Mouse (Mus musculus) cortical plate, adult 2 months (tissue): Measurements from ENCODE around the gene Tmem161b. TPM values are rescaled to one million over a fixed set of nuclear protein-coding genes. Genes with fewer than 3 reads are reported as not detected.

Source experiments
- H3K27ac ChIP-seq: fragments of 200-500 bp; 2 replicates; pipeline ENCODE4 v1.5.1; 2012; ENCODE audit warnings: low read length, control low read depth, inconsistent platforms; ENCODE audit not compliant: insufficient read depth
- H3K4me1 ChIP-seq: fragments of 200-500 bp; 2 replicates; pipeline ENCODE4 v1.6.1; 2011; ENCODE audit warnings: low read length; ENCODE audit not compliant: control insufficient read depth, insufficient read depth
- H3K4me3 ChIP-seq: fragments of 200-500 bp; 2 replicates; pipeline ENCODE4 v1.5.1; 2011; ENCODE audit warnings: mild to moderate bottlenecking, low read length, control low read depth; ENCODE audit not compliant: insufficient read depth
- CTCF ChIP-seq: fragments of 200-500 bp; IDR thresholded peaks from 2 replicates; pipeline ENCODE4 v1.5.1; 2011; ENCODE audit warnings: mild to moderate bottlenecking, control low read depth, low read length; ENCODE audit not compliant: insufficient read depth; ENCODE audit errors: extremely low read depth
- POLR2A ChIP-seq: fragments of 200-500 bp; IDR thresholded peaks from 2 replicates; pipeline ENCODE4 v1.6.1; 2011; ENCODE audit warnings: mild to moderate bottlenecking, low read length, control low read depth; ENCODE audit not compliant: insufficient read depth; ENCODE audit errors: extremely low read depth
- polyA plus RNA-seq: library from polyadenylated mRNA; depleted of rRNA; stranded (reverse); fragments of >200 nt; gene quantifications from 2 replicates; pipeline ENCODE4 v1.2.3, GENCODE M21; 2012

The Tmem161b gene
- polyA plus RNA-seq, 1 experiment: 20.5 TPM

DNA sequence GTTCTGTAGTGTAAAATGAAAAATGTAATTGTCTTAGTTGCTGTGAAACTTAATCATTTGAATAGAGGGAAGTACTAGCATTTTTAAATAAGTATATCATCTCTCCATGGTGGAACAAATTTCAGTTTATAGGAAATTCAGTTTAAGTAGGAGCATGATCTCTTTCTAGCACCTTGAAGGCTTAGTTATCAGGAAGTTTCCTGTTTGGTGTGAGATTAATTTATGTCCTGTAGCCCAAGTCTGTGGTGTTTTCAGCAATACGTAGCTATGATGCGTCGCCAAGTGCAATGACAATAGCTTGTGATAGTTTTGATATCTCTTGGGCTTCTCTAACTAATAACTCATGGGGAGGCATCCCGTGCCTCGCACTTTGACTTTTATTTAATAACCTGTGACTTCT is 54.1 kb downstream of the Tmem161b start:
- H3K27ac ChIP-seq: no peak overlapping the region
- no peak for TF ChIP-seq POLR2A
- TF ChIP-seq CTCF: no peak
- no peak overlapping the region for H3K4me3 ChIP-seq
- H3K4me1 ChIP-seq: no peaks in the 10 kb centered on the region; the same call in 1 of the 2 replicates

DNA sequence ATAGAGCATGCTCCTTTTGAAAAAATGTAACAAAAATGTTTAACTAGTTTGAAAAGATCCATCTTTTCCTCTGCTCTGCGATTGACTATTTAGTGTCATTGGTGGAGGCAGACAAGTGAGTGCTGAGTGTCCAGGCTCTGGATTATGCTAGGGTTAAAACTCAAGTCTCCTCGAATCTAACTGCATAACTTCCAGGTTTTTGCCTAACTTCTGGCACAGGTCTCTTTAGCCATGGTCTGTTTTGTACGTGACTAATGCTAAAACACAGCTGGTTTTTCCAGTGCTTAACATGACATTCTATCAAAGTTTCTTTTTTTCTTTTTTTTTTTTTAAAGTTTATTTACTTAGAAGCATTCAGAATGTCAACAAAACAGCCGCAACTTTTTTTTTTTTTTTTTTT is 58.3 kb downstream of the Tmem161b start:
- H3K4me1 ChIP-seq: peaks cover 2% of the 10 kb centered on the region; the same call in 1 of the 2 replicates
- TF ChIP-seq CTCF (no peak), POLR2A (no peak)
- no peak overlapping the region for H3K4me3 ChIP-seq
- H3K27ac ChIP-seq: no peak overlapping the region

DNA sequence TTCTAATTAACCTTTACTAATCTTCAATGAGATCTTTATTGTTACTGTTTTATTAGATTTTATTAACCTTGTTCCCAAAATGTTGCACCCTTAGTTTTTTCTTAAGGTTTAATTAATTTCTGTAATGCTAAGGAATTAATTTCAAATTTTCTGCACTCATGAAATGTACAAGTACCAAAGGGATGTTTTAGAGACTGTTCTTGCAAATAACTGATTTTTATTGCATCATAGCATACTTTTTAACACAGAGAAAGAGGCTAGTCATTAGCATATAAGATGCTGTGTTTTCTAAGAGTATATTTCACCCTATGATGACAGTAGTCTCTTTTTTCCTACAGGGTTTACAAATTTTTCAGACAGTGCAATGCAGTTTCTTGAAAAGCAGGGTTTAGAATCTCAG is 60.9 kb downstream of the Tmem161b start:
- Histone ChIP-seq H3K27ac (no peak overlapping the region), H3K4me3 (no peak overlapping the region), H3K4me1 (peaks cover 3% of the 10 kb centered on the region)
- TF ChIP-seq POLR2A (no peak), CTCF (no peak)

- Histone ChIP-seq H3K4me3 (no peak overlapping the region), H3K27ac (no peak overlapping the region), H3K4me1 (peaks cover 3% of the 10 kb centered on the region)
- TF ChIP-seq POLR2A: no peak
- TF ChIP-seq CTCF: no peak
These were observed 62.9 kb downstream of the Tmem161b start for GRCm38 (mm10) chr13:84284764-84285558.

GRCm38 (mm10) chr13:84285559-84285945 is 63.5 kb downstream of the Tmem161b start:
- H3K4me1 ChIP-seq: peaks cover 3% of the 10 kb centered on the region
- TF ChIP-seq POLR2A: no peak
- no peak for TF ChIP-seq CTCF
- H3K27ac ChIP-seq: no peak overlapping the region
- no peak overlapping the region for H3K4me3 ChIP-seq

DNA sequence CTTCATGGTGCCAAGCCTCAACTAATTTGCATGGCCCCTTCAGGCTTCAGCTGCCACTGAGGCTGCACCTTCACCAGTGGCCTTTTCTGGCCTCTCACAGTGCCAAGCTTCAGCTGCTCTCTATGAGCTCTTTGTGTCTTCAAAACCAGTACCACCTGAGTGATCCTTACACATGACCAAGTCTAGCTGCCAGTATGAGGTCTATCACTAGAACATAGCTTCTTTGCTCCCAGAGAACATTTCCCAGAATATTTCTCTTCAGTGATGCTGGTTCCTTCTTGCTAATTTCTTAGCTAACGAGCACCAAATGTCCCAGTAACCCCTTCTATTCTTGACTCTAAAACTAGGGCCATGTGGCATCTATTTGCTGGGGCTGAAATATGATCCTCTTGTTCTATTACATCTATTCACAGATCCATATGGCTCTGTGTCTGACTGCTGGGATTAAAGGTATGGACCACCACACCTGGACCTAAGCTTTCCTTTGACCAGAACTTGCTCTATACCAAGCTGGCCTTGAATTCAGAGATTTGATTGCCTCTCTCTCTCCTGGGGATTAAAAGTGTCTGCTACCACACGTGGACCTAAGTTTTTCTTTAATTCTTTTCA is 77.5 kb downstream of the Tmem161b start:
- TF ChIP-seq POLR2A (no peak), CTCF (no peak)
- H3K4me3 ChIP-seq: no peak overlapping the region
- no peak overlapping the region for H3K27ac ChIP-seq
- no peaks in the 10 kb centered on the region for H3K4me1 ChIP-seq

DNA sequence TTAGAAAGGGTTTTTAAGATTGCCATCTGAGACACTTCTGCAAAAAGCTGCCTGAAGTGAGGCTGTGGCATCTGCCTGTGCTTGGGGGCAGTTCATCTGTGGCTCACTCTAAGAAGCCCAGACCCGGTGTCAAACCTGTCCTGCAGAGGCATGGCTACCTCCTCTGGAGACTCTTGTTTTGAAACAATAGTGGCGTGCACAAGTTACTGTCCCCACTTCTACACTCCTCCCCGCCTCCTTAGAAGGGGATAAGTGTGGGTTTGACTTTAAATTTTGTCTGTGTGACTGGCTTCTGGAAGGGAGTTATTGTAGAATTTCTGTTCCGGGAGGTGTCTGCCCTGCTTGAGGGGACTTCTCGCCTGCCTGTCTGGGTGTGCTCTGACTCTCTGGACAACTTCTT is 121.2 kb downstream of the Tmem161b start:
- H3K27ac ChIP-seq: no peak overlapping the region
- H3K4me3 ChIP-seq: no peak overlapping the region
- H3K4me1 ChIP-seq: peaks cover 8% of the 10 kb centered on the region; the same call in 1 of the 2 replicates
- TF ChIP-seq POLR2A (no peak), CTCF (no peak)

DNA sequence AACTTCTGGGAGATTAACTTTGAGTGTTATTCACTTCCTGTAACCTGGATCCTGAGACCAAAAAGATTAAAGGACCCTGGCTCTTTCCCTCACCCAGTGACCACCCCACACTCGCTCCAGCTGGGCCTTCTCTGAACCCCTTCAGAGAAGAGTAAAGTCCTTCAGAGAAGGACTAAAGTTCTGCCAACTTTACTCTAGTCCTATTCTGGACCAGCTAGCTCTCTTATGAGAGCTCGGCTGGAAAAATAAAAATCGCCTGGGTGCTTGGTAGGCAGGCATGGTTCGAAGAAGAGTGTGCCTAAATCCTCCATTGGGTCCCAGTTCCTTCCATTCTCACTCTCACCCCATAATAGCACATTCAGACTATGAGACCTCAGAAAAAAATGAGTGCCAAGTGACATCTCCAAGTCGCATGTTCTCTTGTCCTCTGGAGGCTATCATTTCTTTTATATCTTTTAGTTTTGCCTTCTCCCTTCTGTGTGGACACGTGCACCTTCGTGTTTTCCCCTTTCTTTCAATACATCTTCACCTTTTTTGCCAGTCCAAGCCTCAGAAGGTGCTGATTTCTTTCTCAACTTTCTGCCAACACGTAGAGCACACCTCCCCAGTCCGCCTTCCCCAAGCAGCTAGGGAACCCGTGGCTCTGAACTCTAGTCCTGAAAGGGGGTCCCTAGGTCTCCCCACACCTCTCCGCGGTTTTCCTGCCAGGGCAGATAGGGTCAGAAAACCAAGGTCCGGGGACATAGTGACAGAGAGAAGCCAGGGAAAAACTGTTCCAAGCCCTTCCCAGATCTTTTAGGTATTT is 121.8 kb downstream of the Tmem161b start:
- H3K4me3 ChIP-seq: no peak overlapping the region
- H3K27ac ChIP-seq: peak overlapping the region; percentile 54; the same call in 1 of the 2 replicates
- TF ChIP-seq CTCF: no peak
- no peak for TF ChIP-seq POLR2A
- peaks cover 8% of the 10 kb centered on the region; the same call in 1 of the 2 replicates for H3K4me1 ChIP-seq

- Histone ChIP-seq H3K4me3 (no peak overlapping the region), H3K27ac (no peak overlapping the region; the same call in none of the 2 replicates), H3K4me1 (peaks cover 8% of the 10 kb centered on the region; the same call in 1 of the 2 replicates)
- no peak for TF ChIP-seq POLR2A
These were observed 122.6 kb downstream of the Tmem161b start for GRCm38 (mm10) chr13:84344711-84345110.
